Mouse (Mus musculus) myocyte (in vitro differentiated cells): ENCODE data around the gene Gm20696. TPM values are rescaled to one million over a fixed set of nuclear protein-coding genes. Genes with fewer than 3 reads are reported as not detected.

ENCODE experiments used
- H3K27me3 ChIP-seq: one replicate; pipeline ENCODE4 v1.6.1; 2011; ENCODE audit not compliant: control insufficient read depth, insufficient read depth, insufficient read length
- H3K36me3 ChIP-seq: one replicate; pipeline ENCODE4 v1.6.1; 2011; ENCODE audit not compliant: control insufficient read depth, insufficient read depth
- H3K4me2 ChIP-seq: one replicate; pipeline ENCODE4 v1.6.1; 2011; ENCODE audit warnings: low read depth, control low read depth
- H3K4me3 ChIP-seq: one replicate; pipeline ENCODE4 v1.5.1; 2011; ENCODE audit warnings: mild to moderate bottlenecking, control low read depth, moderate library complexity
- H3K79me2 ChIP-seq: one replicate; pipeline ENCODE4 v1.6.1; 2011; ENCODE audit not compliant: control insufficient read depth, insufficient read depth
- H3ac ChIP-seq: one replicate; pipeline ENCODE4 v1.6.1; 2011; ENCODE audit not compliant: control insufficient read depth, insufficient read length
- CEBPB ChIP-seq: IDR thresholded peaks from 2 replicates; pipeline ENCODE4 v1.6.1; 2011; ENCODE audit warnings: mild to moderate bottlenecking, moderate library complexity; ENCODE audit not compliant: poor library complexity, insufficient read depth, severe bottlenecking
- E2F4 ChIP-seq: IDR thresholded peaks from one replicate; pipeline ENCODE4 v1.6.1; 2011; ENCODE audit warnings: mild to moderate bottlenecking, control low read depth, moderate library complexity; ENCODE audit not compliant: insufficient read depth
- MAX ChIP-seq: IDR thresholded peaks from one replicate; pipeline ENCODE4 v1.6.1; 2011; ENCODE audit warnings: low read depth, mild to moderate bottlenecking, control low read depth
- MYOD1 ChIP-seq, 3 experiments: IDR thresholded peaks; one replicate each; pipeline ENCODE4 v1.6.1; 2011; ENCODE audit warnings: control low read depth in 2 of 3, low read depth in 2 of 3, mild to moderate bottlenecking in 2 of 3, moderate library complexity in 1 of 3; ENCODE audit not compliant: insufficient read length in 2 of 3, control insufficient read depth in 1 of 3
- MYOG ChIP-seq, 3 experiments: IDR thresholded peaks; one replicate each; pipeline ENCODE4 v1.6.1; 2011; ENCODE audit warnings: control low read depth in 2 of 3, low read depth in 2 of 3, mild to moderate bottlenecking in 2 of 3; ENCODE audit not compliant: insufficient read length in 2 of 3, control insufficient read depth in 1 of 3, insufficient read depth in 1 of 3
- POLR2A ChIP-seq: IDR thresholded peaks from one replicate; pipeline ENCODE4 v1.6.1; 2011; ENCODE audit warnings: low read depth, mild to moderate bottlenecking, control low read depth, moderate library complexity; ENCODE audit not compliant: insufficient read length
- POLR2AphosphoS2 ChIP-seq: IDR thresholded peaks from one replicate; pipeline ENCODE4 v1.6.1; 2011; ENCODE audit warnings: low read depth, control low read depth; ENCODE audit not compliant: insufficient read length
- REST ChIP-seq: IDR thresholded peaks from one replicate; pipeline ENCODE4 v1.6.1; 2011; ENCODE audit warnings: mild to moderate bottlenecking, control low read depth, moderate library complexity; ENCODE audit not compliant: insufficient read depth, insufficient read length
- SRF ChIP-seq: IDR thresholded peaks from one replicate; pipeline ENCODE4 v1.6.1; 2011; ENCODE audit warnings: low read depth; ENCODE audit not compliant: control insufficient read depth, insufficient read length
- TCF12 ChIP-seq: IDR thresholded peaks from one replicate; pipeline ENCODE4 v1.6.1; 2011; ENCODE audit warnings: mild to moderate bottlenecking, control low read depth; ENCODE audit not compliant: poor library complexity, insufficient read depth, severe bottlenecking
- TCF3 ChIP-seq: IDR thresholded peaks from one replicate; pipeline ENCODE4 v1.6.1; 2011; ENCODE audit warnings: low read depth, control low read depth; ENCODE audit not compliant: insufficient read length
- USF1 ChIP-seq: IDR thresholded peaks from one replicate; pipeline ENCODE4 v1.6.1; 2011; ENCODE audit warnings: low read depth, mild to moderate bottlenecking, control low read depth, moderate library complexity
- polyA plus RNA-seq: library from polyadenylated mRNA; unstranded; fragments of >200 nt; fragmentation: generic; extraction: Trizol; gene quantifications from one replicate; pipeline ENCODE4 v1.2.1, GENCODE M21; 2012; ENCODE audit warnings: missing spikeins

The Gm20696 gene
- polyA plus RNA-seq, 1 experiment = 0.13 TPM

GRCm38 (mm10) chr6:99644876-99645275, 21.7 kb downstream of the Gm20696 start:
- Histone ChIP-seq H3K36me3 (no peaks in the 10 kb centered on the region), H3ac (no peak overlapping the region), H3K27me3 (no peaks in the 10 kb centered on the region), H3K4me2 (no peak overlapping the region), H3K4me3 (no peak overlapping the region), H3K79me2 (no peaks in the 10 kb centered on the region)
- TF ChIP-seq MYOG (IDR thresholded peaks at IDR 0.05; ENCODE audit: control insufficient read depth in 1 of 3, insufficient read depth in 1 of 3, insufficient read length in 2 of 3, low read depth in 2 of 3) = no peak
- no peak for TF ChIP-seq POLR2A
- TF ChIP-seq TCF12 = no peak
- TF ChIP-seq TCF3 = no peak
- no peak for TF ChIP-seq SRF
- TF ChIP-seq POLR2AphosphoS2 = no peak
- TF ChIP-seq CEBPB = no peak
- TF ChIP-seq USF1 = no peak
- no peak for TF ChIP-seq MYOD1 (IDR thresholded peaks at IDR 0.05; ENCODE audit: control insufficient read depth in 1 of 3, insufficient read length in 2 of 3, low read depth in 2 of 3)
- TF ChIP-seq MAX = no peak
- TF ChIP-seq REST = no peak

- no peaks in the 10 kb centered on the region for H3K36me3 ChIP-seq
- no peak overlapping the region for H3K4me3 ChIP-seq
- TF ChIP-seq SRF (no peak), E2F4 (no peak), POLR2AphosphoS2 (no peak), REST (no peak), USF1 (no peak)
- no peak overlapping the region for H3ac ChIP-seq
- H3K27me3 ChIP-seq = no peaks in the 10 kb centered on the region
- H3K79me2 ChIP-seq = no peaks in the 10 kb centered on the region
- H3K4me2 ChIP-seq = no peak overlapping the region
Observed at GRCm38 (mm10) chr6:99644386-99644785, 22.2 kb downstream of the Gm20696 start.

- H3K79me2 ChIP-seq = no peaks in the 10 kb centered on the region
- H3K4me3 ChIP-seq = no peak overlapping the region
Observed at GRCm38 (mm10) chr6:99643439-99644199, 23.0 kb downstream of the Gm20696 start.

GRCm38 (mm10) chr6:99637456-99637855, 29.1 kb downstream of the Gm20696 start:
- H3K36me3 ChIP-seq = peaks cover 5% of the 10 kb centered on the region

More at GRCm38 (mm10) chr6:99643439-99644199, 23.0 kb downstream of the Gm20696 start:
- no peak for TF ChIP-seq TCF3
- no peak for TF ChIP-seq POLR2A
- Histone ChIP-seq H3ac (no peak overlapping the region), H3K36me3 (no peaks in the 10 kb centered on the region), H3K27me3 (no peaks in the 10 kb centered on the region), H3K4me2 (no peak overlapping the region)

GRCm38 (mm10) chr6:99636801-99637200, 29.8 kb downstream of the Gm20696 start:
- H3K4me2 ChIP-seq = no peak overlapping the region
- TF ChIP-seq REST (no peak), POLR2A (no peak), POLR2AphosphoS2 (no peak), TCF3 (no peak), USF1 (no peak), MYOG (IDR thresholded peaks at IDR 0.05; ENCODE audit: control insufficient read depth in 1 of 3, insufficient read depth in 1 of 3, insufficient read length in 2 of 3, low read depth in 2 of 3) (no peak), TCF12 (no peak), SRF (no peak), CEBPB (no peak), MYOD1 (IDR thresholded peaks at IDR 0.05; ENCODE audit: control insufficient read depth in 1 of 3, insufficient read length in 2 of 3, low read depth in 2 of 3) (no peak), E2F4 (no peak), MAX (no peak)
- no peaks in the 10 kb centered on the region for H3K79me2 ChIP-seq
- H3ac ChIP-seq = no peak overlapping the region
- H3K36me3 ChIP-seq = peaks cover 5% of the 10 kb centered on the region
- no peak overlapping the region for H3K4me3 ChIP-seq
- H3K27me3 ChIP-seq = no peaks in the 10 kb centered on the region

More at GRCm38 (mm10) chr6:99637456-99637855, 29.1 kb downstream of the Gm20696 start:
- H3K4me2 ChIP-seq = no peak overlapping the region
- H3K27me3 ChIP-seq = no peaks in the 10 kb centered on the region
- no peak for TF ChIP-seq TCF12
- TF ChIP-seq MYOD1 (IDR thresholded peaks at IDR 0.05; ENCODE audit: control insufficient read depth in 1 of 3, insufficient read length in 2 of 3, low read depth in 2 of 3) = no peak
- no peak overlapping the region for H3K4me3 ChIP-seq
- no peak overlapping the region for H3ac ChIP-seq
- H3K79me2 ChIP-seq = no peaks in the 10 kb centered on the region
